Mouse (Mus musculus): ENCODE data around the gene Zfp78.
A peak's percentile ranks its signal among the peaks of the same experiment; 100 is the strongest.
"Not testable (repeated sequence)": the region's sequence is repeated elsewhere in the genome, so short reads cannot be mapped to it uniquely, and the experiment has no call there.

Gene Zfp78

GRCm38 (mm10) chr7:6363047-6363488, at the start of gene Zfp78:
Gene Zfp78, plus strand, starts transcription at chr7:6363280.
- peak; percentile 86 for DNase-seq (ENCODE audit: extremely low read depth, insufficient read length, low spot score)

- DNase-seq (ENCODE audit: extremely low read depth, insufficient read length, low spot score) = no peak
Observed at GRCm38 (mm10) chr7:6330458-6331232, 32.4 kb upstream of the Zfp78 start.

GRCm38 (mm10) chr7:6331233-6331956, 31.7 kb upstream of the Zfp78 start, which contains the start of gene Zfp583:
Gene Zfp583, minus strand, starts transcription at chr7:6331285.
- no peak for DNase-seq (ENCODE audit: extremely low read depth, insufficient read length, low spot score)

GRCm38 (mm10) chr7:6339865-6340264, 23.2 kb upstream of the Zfp78 start:
- DNase-seq (ENCODE audit: extremely low read depth, insufficient read length, low spot score) = no peak

GRCm38 (mm10) chr7:6343501-6344071, 19.5 kb upstream of the Zfp78 start, which contains the start of gene Gm3854:
Gene Gm3854, plus strand, starts transcription at chr7:6343759.
- no peak for DNase-seq (ENCODE audit: extremely low read depth, insufficient read length, low spot score)

DNA sequence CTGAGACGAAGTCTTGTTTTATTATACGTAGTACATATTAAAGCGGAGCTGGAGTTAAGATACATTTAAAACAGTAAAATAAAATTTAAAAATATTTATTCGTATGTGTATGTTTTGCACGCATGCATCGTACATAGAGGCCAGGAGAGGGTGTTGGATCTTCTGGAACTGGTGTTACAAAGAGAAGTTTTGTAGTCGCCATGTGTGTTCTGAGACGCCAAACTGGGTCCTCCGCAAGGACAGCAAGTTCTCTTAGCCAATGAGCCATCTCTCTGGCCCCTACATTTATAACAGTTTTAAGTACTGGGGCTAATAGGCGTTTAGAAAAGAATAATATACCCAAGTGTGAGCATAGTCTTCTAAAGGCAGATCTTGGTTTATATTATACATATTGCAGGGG, 19.0 kb upstream of the Zfp78 start:
- DNase-seq (ENCODE audit: extremely low read depth, insufficient read length, low spot score) = no peak

DNA sequence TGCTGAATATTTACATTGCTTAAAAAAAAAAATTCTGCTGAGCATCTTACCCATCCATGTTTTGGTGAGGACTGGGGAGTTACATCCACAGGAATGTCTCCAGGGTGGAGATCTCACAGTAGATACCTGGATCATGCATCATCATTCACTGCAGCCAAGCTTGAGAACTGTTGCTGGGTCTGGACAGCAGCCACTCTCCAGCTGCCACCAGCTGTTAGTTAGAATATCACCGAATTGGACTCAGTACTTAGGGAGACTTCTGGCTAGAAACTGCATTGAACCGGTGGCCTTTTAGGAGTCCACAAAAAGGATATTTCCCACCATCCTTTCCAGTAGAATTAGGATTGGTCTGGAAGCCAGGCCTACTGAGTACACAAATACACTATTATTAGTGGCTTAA, 5.0 kb upstream of the Zfp78 start:
- no peak for DNase-seq (ENCODE audit: extremely low read depth, insufficient read length, low spot score)

DNA sequence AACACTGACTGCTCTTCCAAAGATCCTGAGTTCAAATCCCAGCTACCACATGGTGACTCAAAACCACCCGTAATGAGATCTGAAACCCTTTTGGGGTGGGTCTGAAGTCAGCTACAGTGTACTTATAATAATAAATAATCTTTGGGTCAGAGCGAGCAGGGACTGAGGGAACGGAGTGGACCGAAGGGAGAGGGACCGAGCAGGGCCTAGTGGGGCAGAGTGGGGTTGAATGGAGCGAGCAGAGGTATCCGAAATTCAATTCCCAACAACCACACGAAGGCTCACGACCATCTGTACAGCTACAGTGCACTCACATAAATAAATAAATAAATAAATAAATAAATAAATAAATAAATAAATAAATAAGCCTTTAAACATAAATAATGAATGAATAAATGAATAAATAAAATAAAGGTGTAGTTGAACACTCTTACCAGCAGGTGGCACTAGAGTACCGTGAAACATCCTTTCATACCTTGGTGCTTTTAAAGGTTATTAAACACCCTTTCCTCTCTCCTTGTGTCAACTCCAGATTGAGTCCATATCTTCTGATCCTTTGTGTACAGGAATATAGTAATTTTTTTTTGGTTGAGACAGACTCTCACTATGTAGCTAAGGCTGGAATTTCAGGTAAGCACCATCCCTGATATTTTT, 4.0 kb upstream of the Zfp78 start:
- DNase-seq (ENCODE audit: extremely low read depth, insufficient read length, low spot score) = peak; percentile 21

- no peak for DNase-seq (ENCODE audit: extremely low read depth, insufficient read length, low spot score)
Observed at GRCm38 (mm10) chr7:6360477-6361060, 2.5 kb upstream of the Zfp78 start.

- DNase-seq (ENCODE audit: extremely low read depth, insufficient read length, low spot score) = no peak
Observed at GRCm38 (mm10) chr7:6361756-6362155, 1.3 kb upstream of the Zfp78 start.

DNA sequence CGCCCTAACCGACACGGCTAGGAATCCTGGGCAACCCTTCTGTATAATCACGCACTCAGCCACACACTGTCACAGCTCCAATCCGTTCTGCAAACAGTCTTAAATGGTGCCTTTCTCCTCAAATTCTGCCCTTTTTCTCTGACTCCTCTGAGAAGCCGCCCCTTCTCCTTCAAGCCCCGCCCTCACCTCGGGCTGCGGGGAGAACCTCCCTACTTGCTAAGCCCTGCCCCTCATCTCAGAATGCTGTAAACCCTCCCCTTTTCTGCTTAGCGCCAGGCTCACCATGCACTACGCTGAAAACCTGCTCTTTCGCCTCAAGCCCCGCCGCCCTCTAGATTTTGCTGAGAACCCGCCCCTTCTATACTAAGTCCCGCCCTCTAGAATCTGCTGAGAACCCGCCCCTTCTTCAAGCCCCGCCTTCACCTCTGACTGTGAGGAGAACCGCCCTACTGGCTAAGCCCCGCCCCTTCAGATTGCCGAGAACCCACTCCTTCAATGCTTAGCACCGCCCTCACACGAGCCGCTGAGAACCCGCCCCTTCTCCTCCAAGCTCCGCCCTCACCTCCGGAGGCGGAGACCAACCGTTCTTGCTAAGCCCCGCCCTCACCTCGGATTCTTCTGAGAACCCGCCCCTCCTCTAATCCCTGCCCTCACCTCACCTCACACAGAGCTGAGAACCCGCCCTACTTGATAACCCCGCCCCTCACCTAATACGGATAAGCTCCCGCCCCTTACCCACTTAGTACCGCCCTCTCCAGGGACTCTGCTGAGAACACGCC, 623 bp upstream of the Zfp78 start:
- peak; percentile 98 for DNase-seq (ENCODE audit: extremely low read depth, insufficient read length, low spot score)

GRCm38 (mm10) chr7:6364761-6365160, 1.7 kb downstream of the Zfp78 start:
- peak; percentile 53 for DNase-seq (ENCODE audit: extremely low read depth, insufficient read length, low spot score)

DNA sequence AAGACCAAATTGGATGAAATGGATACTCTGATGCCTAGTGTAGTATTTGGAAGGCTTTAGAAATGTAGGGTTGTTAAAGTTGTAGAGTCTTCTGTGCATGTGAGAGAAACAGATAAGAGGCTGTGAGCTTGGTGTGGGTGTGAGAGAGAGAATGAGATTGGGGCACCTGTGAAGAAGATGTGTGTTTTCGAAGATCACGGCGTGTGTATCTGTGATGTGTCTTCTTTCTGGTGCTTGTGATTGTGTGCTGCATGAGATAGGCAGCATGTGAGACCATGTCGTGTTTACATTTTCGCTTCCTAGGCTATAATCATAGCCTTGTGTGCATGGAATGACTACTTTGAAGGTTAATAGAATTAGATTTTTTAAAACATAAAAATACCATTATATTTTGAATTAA, 4.1 kb downstream of the Zfp78 start:
- DNase-seq (ENCODE audit: extremely low read depth, insufficient read length, low spot score) = no peak

- DNase-seq (ENCODE audit: extremely low read depth, insufficient read length, low spot score) = not testable (repeated sequence)
Observed at GRCm38 (mm10) chr7:6368146-6368545, 5.1 kb downstream of the Zfp78 start.

GRCm38 (mm10) chr7:6369460-6369859, 6.4 kb downstream of the Zfp78 start:
- DNase-seq (ENCODE audit: extremely low read depth, insufficient read length, low spot score) = no peak

DNA sequence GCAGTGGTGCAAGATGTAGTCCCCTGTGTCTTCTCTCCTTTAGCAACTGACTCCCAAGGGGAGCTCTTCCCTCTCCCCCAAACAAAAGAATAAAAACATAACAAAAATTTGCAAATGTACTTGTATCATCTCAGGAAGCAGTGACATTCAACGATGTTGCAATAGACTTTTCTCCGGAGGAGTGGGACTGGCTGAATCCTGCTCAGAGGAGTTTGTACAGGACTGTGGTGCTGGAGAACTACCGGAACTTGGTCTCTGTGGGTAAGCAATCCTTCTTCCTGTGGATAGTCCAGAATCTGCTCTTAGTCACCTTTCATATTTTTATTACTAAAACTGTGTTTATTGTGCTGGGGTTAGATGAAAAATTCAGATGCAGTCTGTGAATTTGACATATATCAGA, 9.9 kb downstream of the Zfp78 start:
- DNase-seq (ENCODE audit: extremely low read depth, insufficient read length, low spot score) = no peak

DNA sequence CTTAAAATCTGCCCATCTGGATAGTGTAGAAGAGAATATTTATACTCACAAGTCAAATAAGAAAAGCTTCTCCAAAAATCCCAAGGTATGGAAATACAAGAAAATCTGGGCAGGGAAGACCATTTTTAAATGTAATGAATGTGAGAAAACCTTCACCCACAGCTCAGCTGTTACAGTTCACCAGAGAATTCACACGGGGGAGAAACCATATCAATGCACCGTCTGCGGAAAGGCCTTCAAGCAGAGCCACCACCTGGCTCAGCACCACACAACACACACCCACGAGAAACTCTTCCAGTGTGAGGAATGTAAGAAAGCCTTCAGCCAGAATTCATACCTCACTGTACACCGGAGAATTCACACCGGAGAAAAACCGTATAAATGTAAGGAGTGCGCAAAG, 15.4 kb downstream of the Zfp78 start:
- no peak for DNase-seq (ENCODE audit: extremely low read depth, insufficient read length, low spot score)

DNA sequence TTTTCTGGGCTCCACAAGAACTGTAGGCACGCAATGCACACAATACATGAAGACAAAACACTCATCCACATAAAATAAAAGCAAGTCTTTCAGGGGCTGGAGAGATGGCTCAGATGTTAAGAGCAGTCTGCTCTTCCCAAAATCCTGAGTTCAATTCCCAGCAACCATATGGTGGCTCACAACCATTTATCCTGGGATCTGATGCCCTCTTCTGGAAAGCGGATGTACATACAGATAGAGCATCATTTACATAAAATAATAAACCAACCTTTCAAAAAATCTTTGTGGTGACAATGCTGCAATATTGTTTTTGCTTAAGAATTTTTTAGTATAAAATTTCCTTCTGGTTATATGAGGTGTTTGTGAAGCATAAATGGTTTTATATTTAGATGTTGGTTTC, 18.4 kb downstream of the Zfp78 start:
- peak; percentile 11 for DNase-seq (ENCODE audit: extremely low read depth, insufficient read length, low spot score)

DNA sequence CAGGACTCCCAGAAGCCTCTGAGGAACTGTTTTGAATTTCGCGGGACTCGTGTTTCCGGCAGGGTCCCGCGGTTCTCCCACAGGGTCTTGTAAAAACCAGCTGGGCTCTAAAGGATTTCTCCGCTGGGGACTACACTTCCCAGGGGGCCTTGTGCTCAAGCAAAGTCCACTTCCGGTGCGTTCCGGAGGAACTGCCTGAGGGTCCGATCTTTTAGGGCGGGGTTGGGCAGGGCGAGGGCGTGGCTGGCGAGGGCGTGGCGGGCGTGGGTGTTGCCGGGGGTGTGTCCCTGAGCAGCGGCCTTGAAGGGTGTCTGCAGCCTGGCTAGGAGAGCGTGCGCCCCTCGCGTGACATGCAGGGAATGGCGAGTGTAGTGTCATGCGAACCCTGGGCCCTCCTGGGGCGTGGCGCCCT, 20.0 kb downstream of the Zfp78 start, which contains the start of gene Zfp28:
Gene Zfp28 (plus strand): TSS at position 252 of the 412 bp plus-strand sequence.
- peak; percentile 98 for DNase-seq (ENCODE audit: extremely low read depth, insufficient read length, low spot score)

DNA sequence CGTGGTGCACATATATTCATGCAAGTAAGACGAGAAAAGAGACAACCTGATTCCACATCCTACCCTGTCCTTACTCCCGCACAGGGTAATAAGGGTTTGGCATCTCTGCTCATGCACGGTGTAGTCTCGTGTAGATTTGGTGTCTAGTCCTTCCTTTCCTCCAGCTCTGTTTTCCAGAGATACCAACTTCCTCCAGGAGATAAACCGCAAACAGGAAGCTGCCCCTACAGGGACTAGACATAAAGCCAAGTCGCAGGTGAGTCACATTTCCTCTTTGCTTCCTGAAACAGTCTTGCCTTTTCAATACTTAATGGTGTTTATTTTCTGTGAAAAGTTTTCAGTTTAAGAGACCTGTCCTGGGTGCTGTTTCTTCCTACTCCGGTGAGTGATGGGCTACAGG, 20.9 kb downstream of the Zfp78 start:
- no peak for DNase-seq (ENCODE audit: extremely low read depth, insufficient read length, low spot score)
